Mouse (Mus musculus) MEL (cell line): ENCODE measurements around the gene Bmpr1a.

Experiments
- CTCF ChIP-seq, 3 experiments: IDR thresholded peaks in 2 of 3; conservative IDR thresholded peaks in 1 of 3; 2 replicates each; pipeline ENCODE4 v1.5.1; 2011 to 2012; ENCODE audit warnings: low read length in 3 of 3, low read depth in 2 of 3, mild to moderate bottlenecking in 2 of 3, improper control_type of control experiment in 1 of 3, inconsistent platforms in 1 of 3, mixed read lengths in 1 of 3, moderate library complexity in 1 of 3; ENCODE audit not compliant: control insufficient read depth in 1 of 3, insufficient read depth in 1 of 3, poor library complexity in 1 of 3, severe bottlenecking in 1 of 3
- ELF1 ChIP-seq: IDR thresholded peaks from 2 replicates; pipeline ENCODE4 v1.6.1; 2014; ENCODE audit warnings: low read depth, mild to moderate bottlenecking, inconsistent platforms, low read length, improper control_type of control experiment, moderate library complexity
- ETS1 ChIP-seq: IDR thresholded peaks from 2 replicates; pipeline ENCODE4 v1.6.1; 2012; ENCODE audit warnings: low read depth, mild to moderate bottlenecking, inconsistent platforms, low read length, improper control_type of control experiment, moderate library complexity
- GATA1 ChIP-seq: IDR thresholded peaks from 2 replicates; pipeline ENCODE4 v1.6.1; 2011; ENCODE audit warnings: low read depth, low read length, improper control_type of control experiment
- HCFC1 ChIP-seq: IDR thresholded peaks from 2 replicates; pipeline ENCODE4 v1.6.1; 2012; ENCODE audit warnings: low read depth, mild to moderate bottlenecking, inconsistent platforms, low read length, improper control_type of control experiment, moderate library complexity
- MAZ ChIP-seq: IDR thresholded peaks from 2 replicates; pipeline ENCODE4 v1.6.1; 2012; ENCODE audit warnings: low read depth, mild to moderate bottlenecking, inconsistent platforms, low read length, improper control_type of control experiment
- MEF2A ChIP-seq: IDR thresholded peaks from 2 replicates; pipeline ENCODE4 v1.6.1; 2014; ENCODE audit warnings: low read depth, mild to moderate bottlenecking, inconsistent platforms, low read length, improper control_type of control experiment; ENCODE audit not compliant: poor library complexity, insufficient replicate concordance, severe bottlenecking; ENCODE audit errors: extremely low read depth
- NRF1 ChIP-seq: IDR thresholded peaks from 2 replicates; pipeline ENCODE4 v1.6.1; 2014; ENCODE audit warnings: low read depth, mild to moderate bottlenecking, inconsistent platforms, low read length, improper control_type of control experiment, moderate library complexity; ENCODE audit not compliant: poor library complexity, insufficient read depth, severe bottlenecking
- TCF12 ChIP-seq: IDR thresholded peaks from 2 replicates; pipeline ENCODE4 v1.6.1; 2014; ENCODE audit warnings: low read depth, mild to moderate bottlenecking, inconsistent platforms, low read length, improper control_type of control experiment, moderate library complexity

- TF ChIP-seq CTCF (IDR thresholded peaks at IDR 0.05 in 2 of 3, conservative IDR thresholded peaks at IDR 0.05 in 1 of 3; ENCODE audit: control insufficient read depth in 1 of 3, insufficient read depth in 1 of 3, low read depth in 2 of 3, low read length in 3 of 3, poor library complexity in 1 of 3, severe bottlenecking in 1 of 3): no peak
- TF ChIP-seq MEF2A: no peak
- no peak for TF ChIP-seq TCF12
- TF ChIP-seq HCFC1: no peak
- TF ChIP-seq GATA1: no peak
- TF ChIP-seq ETS1: no peak
- TF ChIP-seq NRF1: no peak
- no peak for TF ChIP-seq ELF1
- TF ChIP-seq MAZ: no peak
Observed at GRCm38 (mm10) chr14:34552226-34552625, 49.1 kb upstream of the Bmpr1a start.
